Mouse (Mus musculus) heart, postnatal 36 days (tissue): ENCODE results near the gene Ppm1a. TPM values are rescaled to one million over a fixed set of nuclear protein-coding genes. Genes with fewer than 3 reads are reported as not detected.
A peak's percentile ranks its signal among the peaks of the same experiment; 100 is the strongest.

Source experiments
- DNase-seq, 2 experiments: peaks; one replicate each; pipeline ENCODE4 v3.0.0; 2021 to 2022
- intact Hi-C: fragments of 180-260 bp; cut with DNase I; formaldehyde crosslinking; loops from one replicate; pipeline ENCODE4 v1.15.1; 2025
- total RNA-seq, 2 experiments: library from RNA; stranded (reverse); gene quantifications; 2 replicates each; pipeline ENCODE4 v1.2.3; 2021

Gene Ppm1a
- total RNA-seq, 2 experiments from 2014 or later, result 244 to 245 TPM

GRCm38 (mm10) chr12:72820940-72821431 lies 63.7 kb downstream of the Ppm1a start:
- DNase-seq, result peak; percentile 25 to 29

GRCm38 (mm10) chr12:72821589-72821988 lies 64.3 kb downstream of the Ppm1a start:
- no peak for DNase-seq
- intact Hi-C loops, result no loop called here

More at GRCm38 (mm10) chr12:72820940-72821431, 63.7 kb downstream of the Ppm1a start:
- intact Hi-C loops, result no loop called here

- intact Hi-C loops, result no loop called here
These were observed 68.4 kb downstream of the Ppm1a start for GRCm38 (mm10) chr12:72825656-72826055.

GRCm38 (mm10) chr12:72828846-72829556 lies 71.7 kb downstream of the Ppm1a start:
- DNase-seq, result no peak

More at GRCm38 (mm10) chr12:72825656-72826055, 68.4 kb downstream of the Ppm1a start:
- no peak for DNase-seq

GRCm38 (mm10) chr12:72829777-72830176 lies 72.5 kb downstream of the Ppm1a start:
- DNase-seq, result no peak
- intact Hi-C loops, result no loop called here

More at GRCm38 (mm10) chr12:72828846-72829556, 71.7 kb downstream of the Ppm1a start:
- intact Hi-C loops, result no loop called here

GRCm38 (mm10) chr12:72830317-72830716 lies 73.1 kb downstream of the Ppm1a start:
- intact Hi-C loops, result no loop called here
- no peak for DNase-seq

GRCm38 (mm10) chr12:72831711-72832432 lies 74.6 kb downstream of the Ppm1a start:
- intact Hi-C loops, result no loop called here
- peak in 1 of 2 experiments; percentile 10 for DNase-seq

GRCm38 (mm10) chr12:72834773-72835517 lies 77.7 kb downstream of the Ppm1a start:
- intact Hi-C loops, result no loop called here
- no peak for DNase-seq

GRCm38 (mm10) chr12:72835518-72836015 lies 78.3 kb downstream of the Ppm1a start:
- DNase-seq, result no peak
- intact Hi-C loops, result no loop called here

- intact Hi-C loops, result no loop called here
- no peak for DNase-seq
These were observed 80.0 kb downstream of the Ppm1a start for GRCm38 (mm10) chr12:72837302-72837701.

GRCm38 (mm10) chr12:72841500-72841899 lies 84.2 kb downstream of the Ppm1a start:
- intact Hi-C loops, result loop anchor here (5.0 kb wide), 1 partner anchor 79 kb away; no protein-coding TSS in a partner anchor

GRCm38 (mm10) chr12:72843135-72843534 lies 85.9 kb downstream of the Ppm1a start:
- no peak for DNase-seq
- intact Hi-C loops, result loop anchor here (5.0 kb wide), 1 partner anchor 81 kb away; no protein-coding TSS in a partner anchor

More at GRCm38 (mm10) chr12:72841500-72841899, 84.2 kb downstream of the Ppm1a start:
- no peak for DNase-seq

- no peak for DNase-seq
- intact Hi-C loops, result loop anchor here (5.0 kb wide), 1 partner anchor 81 kb away; no protein-coding TSS in a partner anchor
These were observed 86.3 kb downstream of the Ppm1a start for GRCm38 (mm10) chr12:72843555-72843954.

- intact Hi-C loops, result loop anchor here (5.0 kb wide), 1 partner anchor 82 kb away; no protein-coding TSS in a partner anchor
These were observed 86.8 kb downstream of the Ppm1a start for GRCm38 (mm10) chr12:72843973-72844620.

GRCm38 (mm10) chr12:72845946-72846345 lies 88.7 kb downstream of the Ppm1a start:
- intact Hi-C loops, result loop anchor here (5.0 kb wide), 1 partner anchor 706 kb away; no protein-coding TSS in a partner anchor
- DNase-seq, result no peak

More at GRCm38 (mm10) chr12:72843973-72844620, 86.8 kb downstream of the Ppm1a start:
- peak; percentile 65 to 68 for DNase-seq

- DNase-seq, result peak; percentile 42 to 46
- intact Hi-C loops, result loop anchor here (1.0 to 5.0 kb wide), 4 partner anchors 126 to 705 kb away; no protein-coding TSS in a partner anchor
These were observed 90.5 kb downstream of the Ppm1a start for GRCm38 (mm10) chr12:72847725-72848124.
